In genomic region chr1:184019722-184020107, GRCm38 (mm10) we compare ENCODE assay signal across 21 mouse cellular contexts. TPM values are rescaled to one million over a fixed set of nuclear protein-coding genes. Genes with fewer than 3 reads are reported as not detected.
A peak's percentile ranks its signal among the peaks of the same experiment; 100 is the strongest.
DNase-seq lines count a peak whose midpoint lies in the region; ATAC-seq and TF ChIP-seq lines count a peak whose summit lies in the region.
"Had no signal": no experiment of that assay in that cellular context is flagged by ENCODE, and none has a peak within 500 bp of the region (broad histone marks: within the 10 kb centered on the region; RNA-seq: fewer than 3 reads in every experiment).

No protein-coding gene starts in this region.

- no peaks in the 10 kb centered on the region for H3K9me3 ChIP-seq in heart, embryonic 12.5 days (replicated peaks)
- H3K9me3 ChIP-seq in liver, embryonic 13.5 days (replicated peaks): no peaks in the 10 kb centered on the region
- no peaks in the 10 kb centered on the region for H3K9me3 ChIP-seq in liver, postnatal 0 days (ENCODE audit: low read length)
- no peaks in the 10 kb centered on the region for H3K9me3 ChIP-seq in midbrain, embryonic 13.5 days
- no peaks in the 10 kb centered on the region for H3K9me3 ChIP-seq in midbrain, embryonic 15.5 days
- H3K9me3 ChIP-seq: forebrain, embryonic 10.5 days; limb, embryonic 13.5 days; megakaryocyte, embryonic 14.5 days; neural tube, embryonic 13.5 days had no signal

- peak; percentile 57 for ATAC-seq in heart, embryonic 12.5 days (ENCODE audit: insufficient number of reproducible peaks, low FRiP score)
- ATAC-seq in liver, embryonic 13.5 days (ENCODE audit: low read depth): peak; percentile 23; the same call in 1 of the 2 replicates
- no peak for ATAC-seq in liver, postnatal 0 days
- peak; percentile 58; the same call in 1 of the 2 replicates for ATAC-seq in midbrain, embryonic 13.5 days
- no peak for ATAC-seq in midbrain, embryonic 15.5 days (replicated peaks)
- ATAC-seq: forebrain, postnatal 0 days had no signal

- WGBS in heart, embryonic 12.5 days: 20% methylated on average over 6 of the region's 6 CpGs
- WGBS in liver, embryonic 13.5 days (ENCODE audit: insufficient replicate concordance): 35% methylated on average over 6 of the region's 6 CpGs
- 45% methylated on average over 6 of the region's 6 CpGs for WGBS in liver, postnatal 0 days (ENCODE audit: insufficient replicate concordance)
- 44% methylated on average over 6 of the region's 6 CpGs for WGBS in midbrain, embryonic 13.5 days
- WGBS in midbrain, embryonic 15.5 days: 59% methylated on average over 6 of the region's 6 CpGs

- no peaks in the 10 kb centered on the region for H3K36me3 ChIP-seq in heart, embryonic 12.5 days
- H3K36me3 ChIP-seq in liver, embryonic 13.5 days: no peaks in the 10 kb centered on the region
- H3K36me3 ChIP-seq in liver, postnatal 0 days (replicated peaks; ENCODE audit: insufficient read depth, low read length): no peaks in the 10 kb centered on the region
- H3K36me3 ChIP-seq in midbrain, embryonic 13.5 days: no peaks in the 10 kb centered on the region
- H3K36me3 ChIP-seq in midbrain, embryonic 15.5 days (replicated peaks): no peaks in the 10 kb centered on the region
- H3K36me3 ChIP-seq: forebrain, embryonic 10.5 days; limb, embryonic 13.5 days; neural tube, embryonic 13.5 days had no signal

- no peak overlapping the region for H3K9ac ChIP-seq in heart, embryonic 12.5 days
- no peak overlapping the region for H3K9ac ChIP-seq in liver, embryonic 13.5 days
- no peak overlapping the region for H3K9ac ChIP-seq in liver, postnatal 0 days (replicated peaks)
- H3K9ac ChIP-seq in midbrain, embryonic 13.5 days (replicated peaks): no peak overlapping the region
- no peak overlapping the region for H3K9ac ChIP-seq in midbrain, embryonic 15.5 days
- H3K9ac ChIP-seq: forebrain, postnatal 0 days; limb, embryonic 13.5 days; lung, embryonic 14.5 days; neural tube, embryonic 13.5 days had no signal

- H3K4me1 ChIP-seq in heart, embryonic 12.5 days (replicated peaks): peaks cover 11% of the 10 kb centered on the region
- H3K4me1 ChIP-seq in liver, embryonic 13.5 days (replicated peaks): peaks cover 19% of the 10 kb centered on the region
- H3K4me1 ChIP-seq in liver, postnatal 0 days (ENCODE audit: insufficient read depth): no peaks in the 10 kb centered on the region
- peaks cover 8% of the 10 kb centered on the region for H3K4me1 ChIP-seq in midbrain, embryonic 13.5 days (replicated peaks)
- no peaks in the 10 kb centered on the region for H3K4me1 ChIP-seq in midbrain, embryonic 15.5 days
- H3K4me1 ChIP-seq: limb, embryonic 13.5 days had no signal

- H3K4me2 ChIP-seq in heart, embryonic 12.5 days: no peak overlapping the region
- no peak overlapping the region for H3K4me2 ChIP-seq in liver, embryonic 13.5 days
- no peak overlapping the region for H3K4me2 ChIP-seq in liver, postnatal 0 days (ENCODE audit: low read depth, low read length)
- H3K4me2 ChIP-seq in midbrain, embryonic 13.5 days (replicated peaks): no peak overlapping the region
- no peak overlapping the region for H3K4me2 ChIP-seq in midbrain, embryonic 15.5 days
- H3K4me2 ChIP-seq: limb, embryonic 13.5 days; lung, embryonic 14.5 days; neural tube, embryonic 13.5 days had no signal

- H3K4me3 ChIP-seq in heart, embryonic 12.5 days: no peak overlapping the region
- H3K4me3 ChIP-seq in liver, embryonic 13.5 days (replicated peaks): no peak overlapping the region
- H3K4me3 ChIP-seq in liver, postnatal 0 days (ENCODE audit: low read depth, low read length): no peak overlapping the region
- H3K4me3 ChIP-seq in midbrain, embryonic 13.5 days (replicated peaks): no peak overlapping the region
- no peak overlapping the region for H3K4me3 ChIP-seq in midbrain, embryonic 15.5 days
- H3K4me3 ChIP-seq: forebrain, embryonic 10.5 days; limb, embryonic 13.5 days; megakaryocyte, embryonic 14.5 days; neural tube, embryonic 13.5 days had no signal

- no peak overlapping the region for H3K27ac ChIP-seq in heart, embryonic 12.5 days (ENCODE audit: poor library complexity, severe bottlenecking)
- no peak overlapping the region for H3K27ac ChIP-seq in liver, embryonic 13.5 days
- H3K27ac ChIP-seq in liver, postnatal 0 days (ENCODE audit: low read depth): no peak overlapping the region
- no peak overlapping the region for H3K27ac ChIP-seq in midbrain, embryonic 13.5 days
- H3K27ac ChIP-seq in midbrain, embryonic 15.5 days: no peak overlapping the region
- H3K27ac ChIP-seq: forebrain, embryonic 10.5 days; kidney, postnatal 0 days; limb, embryonic 13.5 days; neural tube, embryonic 13.5 days had no signal

- H3K27me3 ChIP-seq in heart, embryonic 12.5 days (replicated peaks): no peaks in the 10 kb centered on the region
- no peaks in the 10 kb centered on the region for H3K27me3 ChIP-seq in liver, embryonic 13.5 days
- H3K27me3 ChIP-seq in liver, postnatal 0 days (ENCODE audit: insufficient read depth, low read length): no peaks in the 10 kb centered on the region
- no peaks in the 10 kb centered on the region for H3K27me3 ChIP-seq in midbrain, embryonic 13.5 days
- no peaks in the 10 kb centered on the region for H3K27me3 ChIP-seq in midbrain, embryonic 15.5 days (replicated peaks)
- H3K27me3 ChIP-seq: limb, embryonic 13.5 days; neural tube, embryonic 13.5 days had no signal

- no peak for DNase-seq in heart, adult 18-20 months
- DNase-seq in liver, embryonic 13.5 days: no peak
- no peak for DNase-seq in liver, postnatal 0 days
- no peak for DNase-seq in Muller cell, postnatal 12 days (ENCODE audit: inconsistent ontology term)
- DNase-seq: B cell, adult 2 months; cerebellum, adult 18-20 months; cerebellum, postnatal 25 days; embryo, embryonic 11 days; forebrain, postnatal 0 days; kidney, adult 11 months; lung, embryonic 14.5 days; thymus, adult 18-20 months; thymus, postnatal 4 days had no signal

- no peak for TF ChIP-seq CTCF in liver, postnatal 0 days (IDR thresholded peaks at IDR 0.05; ENCODE audit: low read depth)

- TF ChIP-seq EP300 in liver, postnatal 0 days (IDR thresholded peaks at IDR 0.05; ENCODE audit: low read depth): no peak

RNA-seq across cellular contexts. Expression of gene Dusp10, which starts 6.6 kb away (rescaled TPM):
- polyA plus RNA-seq in heart, embryonic 12.5 days (2016; fragmentation: Nextera tagmentation; extraction: Ambion mirVana): 13.0 and 14.9 TPM in 2 replicates
- total RNA-seq in heart, adult 18-20 months (2021): 1 to 10 TPM; 3.6 to 5.0 TPM
- polyA plus RNA-seq in liver, embryonic 13.5 days (2015; fragmentation: Nextera tagmentation; extraction: Ambion mirVana): 2.7 and 3.6 TPM in 2 replicates
- 2.6 and 2.7 TPM in 2 replicates for polyA plus RNA-seq in liver, postnatal 0 days (2015; fragmentation: Nextera tagmentation; extraction: Ambion mirVana)
- 5.7 and 6.1 TPM in 2 replicates for polyA plus RNA-seq in midbrain, embryonic 13.5 days (2015; fragmentation: Nextera tagmentation; extraction: Ambion mirVana)
- polyA plus RNA-seq in midbrain, embryonic 15.5 days (2015; fragmentation: Nextera tagmentation; extraction: Ambion mirVana): 4.9 and 5.2 TPM in 2 replicates

RNA-seq across cellular contexts. Expression of gene 1700056E22Rik, which starts 14.4 kb away (rescaled TPM):
- polyA plus RNA-seq in heart, embryonic 12.5 days (2016; fragmentation: Nextera tagmentation; extraction: Ambion mirVana): 3.2 and 3.8 TPM in 2 replicates
- 1 to 10 TPM in 1 of 2 experiments, under 1 TPM in 1; 0.55 to 1.6 TPM for total RNA-seq in heart, adult 18-20 months (2021)
- polyA plus RNA-seq in liver, embryonic 13.5 days (2015; fragmentation: Nextera tagmentation; extraction: Ambion mirVana): 0.65 and 1.00 TPM in 2 replicates
- 2.0 and 2.4 TPM in 2 replicates for polyA plus RNA-seq in liver, postnatal 0 days (2015; fragmentation: Nextera tagmentation; extraction: Ambion mirVana)
- 0.94 and 1.6 TPM in 2 replicates for polyA plus RNA-seq in midbrain, embryonic 13.5 days (2015; fragmentation: Nextera tagmentation; extraction: Ambion mirVana)
- polyA plus RNA-seq in midbrain, embryonic 15.5 days (2015; fragmentation: Nextera tagmentation; extraction: Ambion mirVana): 0.84 and 1.2 TPM in 2 replicates
- total RNA-seq: forebrain, postnatal 0 days had no signal

Comparison
In these comparisons a context has a peak if more than half of its experiments do, and no peak if none do; other contexts are left out.
1. ATAC-seq: peak in heart, embryonic 12.5 days (single experiment), liver, embryonic 13.5 days (single experiment) and midbrain, embryonic 13.5 days (single experiment); none in liver, postnatal 0 days (single experiment) and midbrain, embryonic 15.5 days (single experiment).